Mouse (Mus musculus) 416B (cell line): Measurements from ENCODE around the gene Cxcl16.

Source experiments
- DNase-seq: peaks from one replicate; pipeline ENCODE4 v3.0.0; 2011; ENCODE audit warnings: low read depth

Gene Cxcl16

DNA sequence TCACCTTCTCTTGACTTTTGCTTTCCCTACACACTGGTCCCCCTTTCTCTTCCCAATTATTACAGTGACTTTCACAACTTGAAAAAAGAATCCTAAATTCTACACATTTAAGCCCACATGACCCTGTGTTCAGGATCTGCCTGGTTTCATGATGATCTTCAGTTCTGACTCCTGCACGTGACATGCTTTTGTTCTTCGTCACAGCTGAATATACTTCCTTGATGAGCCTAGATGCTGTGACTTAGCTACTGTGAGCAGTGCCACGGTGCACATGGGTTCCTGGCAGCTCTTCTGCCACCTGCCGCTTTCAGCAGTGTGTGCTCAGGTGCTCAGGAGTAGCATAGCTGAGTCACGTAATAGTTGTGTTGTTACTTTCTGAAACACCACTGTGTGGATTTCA lies 47.2 kb downstream of the Cxcl16 start:
- DNase-seq = no peak

DNA sequence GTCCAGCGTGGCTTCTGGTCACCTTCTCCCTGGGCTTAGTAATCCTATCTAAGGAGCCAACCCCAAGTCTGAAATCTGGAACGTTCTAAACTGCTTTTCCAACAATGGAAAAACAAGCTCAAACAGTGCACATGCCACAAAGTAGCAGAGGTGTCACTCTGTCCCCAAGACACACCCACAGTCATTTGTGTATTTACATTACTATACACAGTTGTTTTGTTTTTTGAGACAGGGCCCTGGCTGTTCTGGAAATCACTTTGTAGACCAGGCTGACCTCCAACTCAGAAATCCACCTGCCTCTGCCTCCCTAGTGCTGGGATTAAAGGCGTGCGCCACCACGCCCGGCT lies 49.5 kb downstream of the Cxcl16 start:
- no peak for DNase-seq

DNA sequence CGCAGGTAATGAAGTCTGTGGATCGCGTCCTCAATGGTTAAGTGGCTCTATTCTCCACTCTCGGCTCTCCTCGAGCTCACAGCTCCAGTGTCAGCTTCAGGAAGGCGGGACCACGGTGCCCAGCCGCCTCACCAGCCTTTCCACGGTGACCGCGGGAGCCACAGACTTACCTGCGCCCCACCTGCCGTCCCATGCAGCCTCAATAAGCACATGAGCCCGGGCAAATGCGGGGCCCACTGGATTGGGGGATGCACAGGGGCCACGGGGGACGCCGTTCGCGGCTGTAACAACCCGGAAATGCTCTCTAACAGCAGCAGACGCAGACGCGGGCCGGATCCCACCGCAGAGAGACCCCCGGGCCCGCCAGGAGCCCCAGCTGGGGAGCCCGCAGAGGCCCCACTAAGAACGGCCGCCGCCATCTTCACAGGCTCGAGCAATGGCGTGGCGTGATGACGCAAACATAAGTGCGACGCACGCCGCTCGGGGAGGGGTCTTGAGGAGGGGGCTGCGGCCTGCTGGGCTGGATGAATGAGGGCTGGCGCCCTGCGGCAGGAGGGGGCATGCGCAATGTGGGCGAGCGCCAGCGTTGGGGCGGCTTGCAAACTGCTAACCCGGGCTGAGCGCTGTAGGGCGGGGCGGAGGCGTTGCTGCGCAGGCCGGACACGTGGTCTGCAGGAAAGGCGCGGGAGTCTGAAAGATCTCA lies 50.0 kb downstream of the Cxcl16 start, which contains the start of gene Pelp1:
TSS of gene Pelp1 (minus strand) at position 438 of the 703 bp plus-strand sequence.
- peak; percentile 97 for DNase-seq
